Mouse (Mus musculus) G1E (cell line): ENCODE results near the gene Hdac4.

ENCODE experiments used
- CTCF ChIP-seq: IDR thresholded peaks from 2 replicates; pipeline ENCODE4 v1.5.1; 2012; ENCODE audit warnings: low read depth, low read length, inconsistent platforms, mixed read lengths
- GATA1 ChIP-seq: IDR thresholded peaks from 2 replicates; pipeline ENCODE4 v1.6.1; 2012; ENCODE audit warnings: borderline replicate concordance, low read length, inconsistent platforms, mixed read lengths
- TAL1 ChIP-seq: conservative IDR thresholded peaks from 2 replicates; pipeline ENCODE4 v1.6.1; 2012; ENCODE audit warnings: low read depth, low read length, inconsistent platforms, mixed read lengths

DNA sequence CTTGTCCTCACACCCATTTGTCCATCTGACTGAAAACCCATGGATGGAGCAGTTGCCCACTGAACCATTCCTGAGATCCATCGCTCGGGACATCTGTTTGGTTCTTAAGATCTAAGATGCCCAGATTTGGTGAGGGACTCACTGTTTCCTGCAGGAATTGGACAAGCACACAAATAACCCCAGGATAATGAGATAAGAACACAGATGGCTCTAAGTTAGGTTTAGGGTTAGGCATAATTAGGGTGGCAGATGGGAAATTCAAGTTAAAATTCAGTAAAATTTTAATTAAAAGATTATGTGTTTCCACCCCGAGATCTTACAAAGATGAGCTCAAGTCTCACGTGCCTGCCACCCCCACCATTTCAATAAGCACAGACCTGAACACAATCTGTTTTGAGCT is 44.6 kb upstream of the Hdac4 start:
- TF ChIP-seq TAL1, result no peak
- TF ChIP-seq CTCF, result no peak
- no peak for TF ChIP-seq GATA1
